Mouse (Mus musculus) neural tube, embryonic 15.5 days (tissue): Measurements from ENCODE around the gene Tmcc2. TPM values are rescaled to one million over a fixed set of nuclear protein-coding genes. Genes with fewer than 3 reads are reported as not detected.
"Not testable (repeated sequence)": the region's sequence is repeated elsewhere in the genome, so short reads cannot be mapped to it uniquely, and the experiment has no call there.

Experiments used
- ATAC-seq: fragments of 200-750 bp; cut with Nextera tagmentation; 2 replicates; pipeline ENCODE4 v1.8.0; 2017; ENCODE audit warnings: mild to moderate bottlenecking, moderate TSS enrichment, moderate library complexity; ENCODE audit not compliant: low FRiP score
- H3K27ac ChIP-seq: fragments of 300-500 bp; sonication (generic); replicated peaks from 2 replicates; pipeline ENCODE4 v1.5.1; 2015; ENCODE audit warnings: mild to moderate bottlenecking, inconsistent platforms
- H3K27me3 ChIP-seq: fragments of 300-500 bp; sonication (generic); replicated peaks from 2 replicates; pipeline ENCODE4 v1.6.1; 2015; ENCODE audit warnings: inconsistent platforms
- H3K36me3 ChIP-seq: fragments of 300-500 bp; sonication (generic); 2 replicates; pipeline ENCODE4 v1.6.1; 2015; ENCODE audit warnings: inconsistent platforms
- H3K4me1 ChIP-seq: fragments of 300-500 bp; sonication (generic); 2 replicates; pipeline ENCODE4 v1.6.1; 2015; ENCODE audit warnings: inconsistent platforms
- H3K4me2 ChIP-seq: fragments of 300-500 bp; sonication (generic); 2 replicates; pipeline ENCODE4 v1.6.1; 2015; ENCODE audit warnings: inconsistent platforms, mild to moderate bottlenecking, moderate library complexity
- H3K4me3 ChIP-seq: fragments of 300-500 bp; sonication (generic); replicated peaks from 2 replicates; pipeline ENCODE4 v1.5.1; 2015; ENCODE audit warnings: mild to moderate bottlenecking, inconsistent platforms
- H3K9ac ChIP-seq: fragments of 300-500 bp; sonication (generic); replicated peaks from 2 replicates; pipeline ENCODE4 v1.6.1; 2015; ENCODE audit warnings: mild to moderate bottlenecking, inconsistent platforms
- H3K9me3 ChIP-seq: fragments of 300-500 bp; sonication (generic); replicated peaks from 2 replicates; pipeline ENCODE4 v1.6.1; 2016; ENCODE audit warnings: inconsistent platforms
- WGBS: fragments of 180-500 bp; shearing (Covaris S2); methylation state at CpG from one replicate; pipeline ENCODE4 v1.1.7; 2015; ENCODE audit warnings: mixed read lengths; 5-methylcytosine and 5-hydroxymethylcytosine counted together
- polyA plus RNA-seq: library from polyadenylated mRNA; unstranded; fragments of >200 nt; fragmentation: Nextera tagmentation; extraction: Ambion mirVana; gene quantifications from 2 replicates; pipeline ENCODE4 v1.2.1, GENCODE M21; 2015

Tmcc2 gene
- polyA plus RNA-seq, 1 experiment from 2014 or later: 33.2 TPM

GRCm38 (mm10) chr1:132364896-132365557 lies 26.1 kb downstream of the Tmcc2 start:
- Histone ChIP-seq H3K27ac (peak overlapping the region; percentile 33; the same call in 1 of the 2 replicates), H3K4me3 (no peak overlapping the region), H3K36me3 (peaks cover 21% of the 10 kb centered on the region), H3K9ac (no peak overlapping the region), H3K4me1 (peaks cover 33% of the 10 kb centered on the region), H3K27me3 (no peaks in the 10 kb centered on the region), H3K4me2 (no peak overlapping the region), H3K9me3 (no peaks in the 10 kb centered on the region)
- ATAC-seq: no peak
- WGBS: 82% methylated on average over 7 of the region's 7 CpGs

- Histone ChIP-seq H3K4me3 (no peak overlapping the region), H3K27ac (peak overlapping the region; percentile 33; the same call in 1 of the 2 replicates), H3K9ac (no peak overlapping the region), H3K27me3 (no peaks in the 10 kb centered on the region), H3K9me3 (no peaks in the 10 kb centered on the region), H3K36me3 (peaks cover 26% of the 10 kb centered on the region), H3K4me1 (peaks cover 33% of the 10 kb centered on the region), H3K4me2 (no peak overlapping the region)
- no peak for ATAC-seq
- WGBS: 88% methylated on average over 3 of the region's 3 CpGs
Measured at GRCm38 (mm10) chr1:132364388-132364787, 26.7 kb downstream of the Tmcc2 start.

- ATAC-seq: no peak
- H3K36me3 ChIP-seq: peaks cover 47% of the 10 kb centered on the region
- peaks cover 23% of the 10 kb centered on the region for H3K4me1 ChIP-seq
- WGBS: 84% methylated on average over 6 of the region's 6 CpGs
- no peak overlapping the region for H3K4me3 ChIP-seq
- no peak overlapping the region for H3K9ac ChIP-seq
- no peaks in the 10 kb centered on the region for H3K9me3 ChIP-seq
- no peaks in the 10 kb centered on the region for H3K27me3 ChIP-seq
- no peak overlapping the region for H3K27ac ChIP-seq
- no peak overlapping the region for H3K4me2 ChIP-seq
Measured at GRCm38 (mm10) chr1:132361959-132362358, 29.1 kb downstream of the Tmcc2 start.

- Histone ChIP-seq H3K27me3 (no peaks in the 10 kb centered on the region), H3K4me2 (no peak overlapping the region), H3K27ac (no peak overlapping the region), H3K9me3 (no peaks in the 10 kb centered on the region), H3K36me3 (peaks cover 43% of the 10 kb centered on the region), H3K4me1 (peaks cover 11% of the 10 kb centered on the region), H3K9ac (no peak overlapping the region), H3K4me3 (no peak overlapping the region)
- 57% methylated on average over 1 of the region's 1 CpGs for WGBS
- ATAC-seq: no peak
Measured at GRCm38 (mm10) chr1:132356841-132357240, 34.2 kb downstream of the Tmcc2 start.

GRCm38 (mm10) chr1:132355841-132356242 lies 35.2 kb downstream of the Tmcc2 start:
- peak; percentile 70 for ATAC-seq
- H3K36me3 ChIP-seq: peaks cover 36% of the 10 kb centered on the region
- H3K4me3 ChIP-seq: no peak overlapping the region
- H3K9ac ChIP-seq: no peak overlapping the region
- H3K27ac ChIP-seq: peak overlapping the region; percentile 60
- peaks cover 11% of the 10 kb centered on the region for H3K4me1 ChIP-seq
- WGBS: 0% methylated on average over 3 of the region's 3 CpGs
- no peak overlapping the region for H3K4me2 ChIP-seq
- no peaks in the 10 kb centered on the region for H3K9me3 ChIP-seq
- H3K27me3 ChIP-seq: no peaks in the 10 kb centered on the region

- no peak overlapping the region for H3K9ac ChIP-seq
- H3K4me1 ChIP-seq: peaks cover 11% of the 10 kb centered on the region
- WGBS: 52% methylated on average over 6 of the region's 6 CpGs
- peak overlapping the region; percentile 60; the same call in 1 of the 2 replicates for H3K27ac ChIP-seq
- ATAC-seq: no peak
- H3K36me3 ChIP-seq: peaks cover 29% of the 10 kb centered on the region
- no peaks in the 10 kb centered on the region for H3K27me3 ChIP-seq
- no peak overlapping the region for H3K4me3 ChIP-seq
- H3K4me2 ChIP-seq: no peak overlapping the region
- H3K9me3 ChIP-seq: no peaks in the 10 kb centered on the region
Measured at GRCm38 (mm10) chr1:132355162-132355601, 35.9 kb downstream of the Tmcc2 start.

- Histone ChIP-seq H3K4me1 (peaks cover 11% of the 10 kb centered on the region), H3K36me3 (peaks cover 21% of the 10 kb centered on the region), H3K27me3 (no peaks in the 10 kb centered on the region), H3K4me3 (no peak overlapping the region), H3K27ac (no peak overlapping the region), H3K4me2 (no peak overlapping the region), H3K9ac (no peak overlapping the region), H3K9me3 (no peaks in the 10 kb centered on the region)
- 82% methylated on average over 9 of the region's 9 CpGs for WGBS
- no peak for ATAC-seq
Measured at GRCm38 (mm10) chr1:132354234-132354633, 36.8 kb downstream of the Tmcc2 start.

GRCm38 (mm10) chr1:132353389-132353788 lies 37.7 kb downstream of the Tmcc2 start:
- Histone ChIP-seq H3K4me2 (no peak overlapping the region), H3K9ac (no peak overlapping the region), H3K27ac (no peak overlapping the region), H3K27me3 (no peaks in the 10 kb centered on the region), H3K36me3 (peaks cover 13% of the 10 kb centered on the region), H3K4me1 (peaks cover 11% of the 10 kb centered on the region), H3K9me3 (no peaks in the 10 kb centered on the region), H3K4me3 (no peak overlapping the region)
- no peak for ATAC-seq
- 83% methylated on average over 5 of the region's 5 CpGs for WGBS

- ATAC-seq: no peak
- no peaks in the 10 kb centered on the region for H3K9me3 ChIP-seq
- no peak overlapping the region for H3K9ac ChIP-seq
- 98% methylated on average over 4 of the region's 4 CpGs for WGBS
- H3K4me2 ChIP-seq: no peak overlapping the region
- H3K27me3 ChIP-seq: no peaks in the 10 kb centered on the region
- H3K36me3 ChIP-seq: no peaks in the 10 kb centered on the region
- H3K27ac ChIP-seq: no peak overlapping the region
- no peak overlapping the region for H3K4me3 ChIP-seq
- H3K4me1 ChIP-seq: peaks cover 8% of the 10 kb centered on the region
Measured at GRCm38 (mm10) chr1:132351058-132351457, 40.0 kb downstream of the Tmcc2 start.

GRCm38 (mm10) chr1:132349601-132350000 lies 41.5 kb downstream of the Tmcc2 start:
- not testable (repeated sequence) for H3K4me3 ChIP-seq, H3K9ac ChIP-seq, H3K9me3 ChIP-seq, H3K27ac ChIP-seq, H3K36me3 ChIP-seq, H3K4me2 ChIP-seq, H3K4me1 ChIP-seq, H3K27me3 ChIP-seq, ATAC-seq
- WGBS: 90% methylated on average over 3 of the region's 3 CpGs

- ATAC-seq: not testable (repeated sequence)
Measured at GRCm38 (mm10) chr1:132349049-132349448, 42.0 kb downstream of the Tmcc2 start.

GRCm38 (mm10) chr1:132348401-132348800 lies 42.7 kb downstream of the Tmcc2 start:
- H3K9me3 ChIP-seq: no peaks in the 10 kb centered on the region
- H3K4me2 ChIP-seq: no peak overlapping the region
- no peak overlapping the region for H3K27ac ChIP-seq
- H3K4me3 ChIP-seq: no peak overlapping the region
- H3K27me3 ChIP-seq: no peaks in the 10 kb centered on the region
- H3K4me1 ChIP-seq: no peaks in the 10 kb centered on the region
- no peak for ATAC-seq
- 89% methylated on average over 5 of the region's 5 CpGs for WGBS
- no peaks in the 10 kb centered on the region for H3K36me3 ChIP-seq
- no peak overlapping the region for H3K9ac ChIP-seq

More at GRCm38 (mm10) chr1:132349049-132349448, 42.0 kb downstream of the Tmcc2 start:
- not testable (repeated sequence) for H3K4me3 ChIP-seq, H3K4me2 ChIP-seq, H3K27ac ChIP-seq, H3K9me3 ChIP-seq, H3K36me3 ChIP-seq, H3K9ac ChIP-seq, H3K4me1 ChIP-seq, H3K27me3 ChIP-seq
